Mouse (Mus musculus) kidney, adult 9 months (tissue): ENCODE results near the gene Exoc6b.
A peak's percentile ranks its signal among the peaks of the same experiment; 100 is the strongest.

Experiments
- DNase-seq: peaks from one replicate; pipeline ENCODE4 v3.0.0; 2022

Exoc6b gene

GRCm38 (mm10) chr6:84582826-84583225, 486.5 kb downstream of the Exoc6b start:
- no peak for DNase-seq

DNA sequence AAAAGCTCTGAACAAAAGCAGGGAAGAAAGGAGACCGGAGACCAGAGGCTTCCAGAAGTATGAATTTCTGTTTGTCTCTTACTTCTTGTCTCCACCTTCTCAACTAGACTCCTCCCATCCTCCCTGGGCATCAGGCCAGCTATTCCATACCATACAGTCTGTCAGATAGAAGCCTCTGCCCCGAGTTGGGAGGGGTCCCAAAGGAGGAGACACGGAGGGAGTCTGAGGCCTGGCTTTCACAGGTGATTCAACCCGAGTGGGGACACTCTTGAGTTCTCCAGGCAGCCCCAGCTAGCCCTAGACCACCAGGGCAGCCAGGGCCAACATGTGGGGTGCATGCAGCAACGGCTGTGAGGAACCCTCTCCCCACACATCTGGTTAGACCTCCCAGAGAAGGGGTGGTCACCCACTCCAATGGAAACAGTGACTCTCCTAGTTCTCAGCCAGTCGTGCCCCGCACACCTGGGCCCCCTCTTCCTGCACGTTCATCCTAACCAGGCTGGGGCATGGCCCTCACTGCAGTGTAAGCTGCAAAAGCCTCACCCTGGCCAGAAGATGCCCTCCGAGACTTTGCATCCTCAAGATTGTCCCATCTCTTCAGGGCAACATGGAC, 487.4 kb downstream of the Exoc6b start:
- DNase-seq: no peak

DNA sequence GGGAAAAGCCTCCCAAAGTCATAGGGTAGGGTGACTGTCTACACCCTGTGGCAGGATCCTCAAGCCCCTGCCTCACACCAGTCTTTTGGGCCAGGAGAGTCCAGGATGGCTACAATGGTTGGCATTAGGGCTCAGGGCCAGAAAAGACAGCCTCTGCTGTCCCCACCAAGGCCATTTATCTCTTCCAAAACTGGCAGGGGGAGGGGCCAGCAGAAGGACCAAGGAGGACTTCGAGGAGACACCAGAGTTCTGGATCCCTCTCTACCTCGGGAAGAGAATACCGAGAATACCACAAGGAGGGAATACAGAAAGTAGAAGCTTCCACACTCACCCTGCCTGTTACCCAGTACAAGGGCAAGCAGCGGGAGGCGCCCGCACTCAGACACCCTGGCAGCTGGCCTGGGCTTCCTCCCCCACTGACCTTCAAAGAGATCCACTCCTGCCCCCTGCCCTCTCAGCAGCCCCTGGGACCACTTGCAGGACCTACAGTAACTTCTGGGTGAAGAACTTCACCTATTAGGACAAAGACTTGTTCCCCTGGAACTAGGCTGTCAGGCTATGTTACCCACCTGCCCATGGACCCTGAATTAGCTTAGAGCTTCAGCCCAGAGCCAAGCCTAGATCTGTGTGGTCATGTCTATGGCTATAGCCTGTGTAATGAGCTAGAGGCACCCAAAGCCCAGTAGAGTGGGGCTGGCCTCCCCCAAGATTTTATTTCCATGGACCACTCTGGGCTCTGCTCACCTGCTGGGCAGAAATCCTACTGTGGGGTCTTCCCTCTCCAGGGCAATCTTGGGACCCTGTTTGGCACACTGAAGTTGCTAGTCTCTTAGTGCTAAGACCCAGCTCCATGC, 488.1 kb downstream of the Exoc6b start:
- no peak for DNase-seq

GRCm38 (mm10) chr6:84579508-84579907, 489.8 kb downstream of the Exoc6b start:
- no peak for DNase-seq

DNA sequence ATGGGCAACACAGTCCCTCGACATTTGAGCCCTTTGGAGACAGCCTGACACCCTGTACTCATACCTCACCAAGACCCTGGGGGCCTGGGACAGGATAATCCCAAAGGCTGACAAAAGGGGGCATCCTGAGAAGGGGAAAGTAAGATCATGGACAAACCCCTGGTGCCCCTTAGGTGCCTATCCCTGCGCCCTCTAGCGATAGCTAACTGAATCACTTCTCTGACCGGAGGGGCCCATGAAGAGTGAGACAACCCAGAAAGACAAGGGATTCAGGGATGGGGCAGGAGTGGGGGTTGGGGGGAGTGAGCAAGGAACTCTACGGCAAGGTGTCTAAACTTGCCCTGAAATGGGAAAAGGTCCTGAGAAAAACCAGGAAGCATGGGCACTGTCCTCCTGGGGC, 490.4 kb downstream of the Exoc6b start:
- DNase-seq: peak; percentile 40

- no peak for DNase-seq
Measured at GRCm38 (mm10) chr6:84577898-84578297, 491.4 kb downstream of the Exoc6b start.

DNA sequence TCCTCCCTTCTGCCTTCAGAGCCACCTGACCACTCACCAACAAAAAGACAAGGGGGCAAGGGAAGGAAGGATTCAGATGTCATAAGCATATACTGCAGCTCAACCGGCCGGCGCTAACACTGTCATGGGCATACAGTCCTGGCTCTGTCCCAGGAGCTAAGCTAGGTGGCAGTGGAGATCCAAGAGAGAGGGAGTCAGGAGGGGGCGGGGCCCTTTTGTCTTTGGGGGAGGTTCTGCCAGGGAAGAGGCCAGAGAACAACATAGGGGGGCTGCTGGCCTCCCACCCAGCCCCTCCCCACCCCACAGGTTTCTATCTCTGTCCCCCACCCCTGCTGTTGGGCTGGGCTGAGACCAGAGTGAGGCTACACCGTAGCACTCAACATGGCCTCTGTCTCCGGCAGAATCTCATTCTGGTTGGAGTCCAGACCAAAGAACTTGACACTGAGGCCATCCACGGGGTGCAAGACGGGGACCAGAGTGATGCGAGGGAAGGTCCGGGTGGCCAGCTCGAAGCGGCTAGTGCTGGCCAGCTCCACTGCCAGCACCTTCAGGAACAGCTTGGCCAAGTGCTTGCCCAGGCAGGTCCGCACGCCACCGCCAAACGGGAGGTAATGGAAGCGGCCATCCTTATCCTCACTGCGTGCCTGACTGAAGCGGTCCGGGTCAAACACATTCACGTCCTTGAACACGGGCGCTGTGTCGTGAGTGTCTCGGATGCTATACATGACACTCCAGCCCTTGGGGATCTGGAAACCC, 495.2 kb downstream of the Exoc6b start:
- DNase-seq: peak; percentile 17

DNA sequence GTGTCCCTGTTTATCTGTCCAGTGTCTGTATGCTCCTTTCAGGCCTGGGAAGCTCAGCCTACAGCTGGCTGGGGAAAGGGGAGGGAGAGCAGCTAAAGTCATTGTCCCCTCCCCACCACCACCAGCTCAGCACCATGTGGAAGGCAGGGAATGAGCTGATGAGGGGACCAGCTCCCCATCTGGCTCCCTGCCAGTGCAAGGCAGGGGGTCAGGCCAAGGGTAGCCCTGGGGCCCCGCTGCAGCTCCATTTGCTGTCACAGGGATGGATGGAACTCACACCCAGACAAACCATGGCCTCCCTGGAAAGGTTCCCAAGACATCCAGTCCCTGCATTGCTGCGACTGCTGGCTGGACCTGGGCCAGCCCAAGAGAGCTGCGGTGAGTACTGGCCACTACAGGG, 499.3 kb downstream of the Exoc6b start:
- no peak for DNase-seq

DNA sequence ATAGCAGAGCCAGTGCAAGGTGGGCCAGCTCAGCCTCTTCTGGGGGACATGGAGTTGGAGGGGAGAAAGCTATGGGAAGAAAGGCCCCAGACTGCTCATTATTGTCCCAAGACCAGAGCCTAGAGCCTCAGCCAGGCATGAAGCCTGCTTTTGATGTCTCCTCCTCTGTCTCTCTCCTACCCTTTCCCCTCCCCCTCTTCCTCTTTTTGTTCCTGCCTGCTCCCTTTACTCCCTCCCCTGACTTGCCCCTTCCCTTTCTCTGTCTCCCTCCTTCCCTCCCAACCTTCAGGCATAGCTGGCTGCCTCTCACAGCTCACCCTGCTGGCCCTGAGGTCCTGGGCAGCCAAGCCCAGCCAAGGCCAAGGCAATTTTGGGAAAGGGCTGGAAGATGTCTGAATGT, 499.7 kb downstream of the Exoc6b start:
- DNase-seq: no peak

DNA sequence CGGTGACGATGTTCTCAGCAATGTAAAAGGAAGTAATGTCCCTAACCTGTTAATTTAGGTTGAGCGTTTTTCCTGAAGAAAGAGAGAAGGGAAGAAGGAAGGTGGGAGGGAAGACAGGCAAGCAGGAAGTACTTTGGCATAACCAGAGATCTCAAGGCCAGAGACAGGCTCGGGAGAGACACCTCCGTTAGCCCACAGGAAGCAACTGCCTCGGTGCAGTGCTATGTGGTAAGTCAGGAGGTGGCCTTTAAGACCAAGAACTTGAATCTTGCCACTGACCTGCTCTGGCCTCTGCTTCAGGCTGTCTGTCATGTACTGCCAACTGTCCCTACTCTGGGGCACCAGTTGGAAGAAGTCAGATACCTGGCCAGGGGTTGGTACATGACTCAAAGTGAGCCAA, 500.4 kb downstream of the Exoc6b start:
- DNase-seq: no peak
